Comparison of ENCODE assay signal across 21 mouse cellular contexts in the genomic region with DNA sequence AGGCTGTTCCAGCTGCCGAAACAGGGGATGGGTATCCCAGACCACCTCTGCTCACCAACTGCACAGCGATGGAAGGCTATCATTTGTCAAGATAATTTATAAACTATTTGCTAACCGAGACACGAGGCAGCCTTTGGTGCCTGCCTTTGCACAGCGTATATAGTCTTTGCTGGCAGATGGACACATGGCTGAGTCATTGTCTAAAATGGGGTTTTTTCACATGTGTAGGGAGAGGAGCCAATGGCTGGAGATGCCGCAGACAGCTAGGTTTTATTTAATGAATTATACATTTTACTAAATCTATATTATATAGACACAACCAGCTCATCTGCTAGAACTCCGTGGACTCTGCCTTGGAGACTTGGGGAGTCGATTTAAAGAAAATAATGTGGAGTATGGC. TPM values are rescaled to one million over a fixed set of nuclear protein-coding genes. Genes with fewer than 3 reads are reported as not detected.
DNase-seq lines count a peak whose midpoint lies in the region; ATAC-seq lines count a peak whose summit lies in the region.
"Had no signal": no experiment of that assay in that cellular context is flagged by ENCODE, and none has a peak within 500 bp of the region (broad histone marks: within the 10 kb centered on the region; RNA-seq: fewer than 3 reads in every experiment).

No protein-coding gene starts in this region.

- peak; percentile 95 for ATAC-seq in frontal cortex, adult (ENCODE audit: low TSS enrichment)
- no peak for ATAC-seq in megakaryocyte-erythroid progenitor cell, adult 5-6 weeks (replicated peaks; ENCODE audit: low FRiP score, low TSS enrichment, poor library complexity, severe bottlenecking)
- ATAC-seq: activated CD4-positive, CD25-positive, alpha-beta regulatory T cell, adult 4 months; forebrain, postnatal 0 days; intestine, embryonic 16.5 days; liver, embryonic 12.5 days; liver, postnatal 0 days had no signal

- DNase-seq in frontal cortex, postnatal 25 days (ENCODE audit: low spot score in 2 of 2): no peak
- peak; percentile 44 to 54 for DNase-seq in left cerebral cortex, postnatal 14 days (ENCODE audit: low spot score in 2 of 2)
- no peak for DNase-seq in left cerebral cortex, postnatal 10 days (ENCODE audit: extremely low spot score in 1 of 2, low spot score in 2 of 2)
- peak; percentile 66 for DNase-seq in right cerebral cortex, adult 18-20 months
- no peak for DNase-seq in right cerebral cortex, postnatal 10 days (ENCODE audit: low spot score in 2 of 2)
- DNase-seq: adrenal gland, adult 2 months; adrenal gland, postnatal 36 days; cerebellum, adult 2 months; cerebellum, postnatal 14 days; forebrain, postnatal 0 days; gastrocnemius, postnatal 10 days; kidney, adult 8-10 months; kidney, postnatal 4 days; liver, postnatal 0 days; lung, postnatal 36 days; thymus, postnatal 14 days had no signal

- intact Hi-C loops in left cerebral cortex, postnatal 14 days (cut with DNase I): no loop called here
- intact Hi-C loops in left cerebral cortex, postnatal 10 days (cut with DNase I): no loop called here

RNA-seq across cellular contexts. Expression of gene Plxnc1, which starts 37.9 kb away (rescaled TPM):
- 10 to 100 TPM; 39.2 to 40.9 TPM for total RNA-seq in left cerebral cortex, postnatal 14 days (2021)
- total RNA-seq in left cerebral cortex, postnatal 10 days (2021): 10 to 100 TPM; 45.4 to 46.8 TPM
- 60.9 and 112 TPM in 2 replicates for total RNA-seq in megakaryocyte-erythroid progenitor cell, adult 5-6 weeks (2014; fragmentation: Nextera tagmentation)
- total RNA-seq in megakaryocyte-erythroid progenitor cell, adult 5-6 weeks (2017): 46.9 and 67.8 TPM in 2 replicates

Comparison
In these comparisons a context has a peak if more than half of its experiments do, and no peak if none do; other contexts are left out.
1. DNase-seq: peak in left cerebral cortex, postnatal 14 days (2 of 2) and right cerebral cortex, adult 18-20 months (single experiment); none in frontal cortex, postnatal 25 days (0 of 2), left cerebral cortex, postnatal 10 days (0 of 2) and right cerebral cortex, postnatal 10 days (0 of 2).